Mouse (Mus musculus) cerebellum, adult 2 months (tissue): ENCODE results near the gene Adgrf1.

Experiments used
- CTCF ChIP-seq: fragments of 200-500 bp; IDR thresholded peaks from 2 replicates; pipeline ENCODE4 v1.5.1; 2011; ENCODE audit warnings: low read depth, mild to moderate bottlenecking, control low read depth, low read length, moderate library complexity, borderline replicate concordance; ENCODE audit not compliant: insufficient read depth
- POLR2A ChIP-seq: fragments of 200-500 bp; IDR thresholded peaks from 2 replicates; pipeline ENCODE4 v1.6.1; 2011; ENCODE audit warnings: low read length, control low read depth, borderline replicate concordance; ENCODE audit not compliant: insufficient read depth

DNA sequence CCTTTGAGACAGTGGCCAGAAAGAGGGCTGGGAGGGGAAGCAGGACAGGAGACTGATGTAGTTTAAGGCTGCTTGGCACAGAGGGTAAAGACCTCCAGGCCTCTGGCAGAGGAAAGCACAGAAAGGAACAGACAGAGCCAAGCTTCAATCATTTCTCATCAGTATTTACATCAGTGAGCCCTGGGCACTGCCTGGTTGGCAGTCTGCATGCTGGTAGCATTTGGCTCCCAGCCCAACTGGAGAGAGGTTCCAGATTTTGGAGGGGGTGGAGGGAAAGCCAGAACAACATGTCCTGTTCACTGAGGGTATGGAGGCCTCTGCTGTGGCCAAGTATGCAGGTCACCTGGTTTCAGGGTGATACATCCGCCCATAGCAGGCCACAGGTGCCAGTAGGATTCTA, 12.4 kb upstream of the Adgrf1 start:
- TF ChIP-seq POLR2A: no peak
- TF ChIP-seq CTCF: no peak
